Mouse (Mus musculus): ENCODE measurements around the gene 2410004B18Rik.

The 2410004B18Rik gene

DNA sequence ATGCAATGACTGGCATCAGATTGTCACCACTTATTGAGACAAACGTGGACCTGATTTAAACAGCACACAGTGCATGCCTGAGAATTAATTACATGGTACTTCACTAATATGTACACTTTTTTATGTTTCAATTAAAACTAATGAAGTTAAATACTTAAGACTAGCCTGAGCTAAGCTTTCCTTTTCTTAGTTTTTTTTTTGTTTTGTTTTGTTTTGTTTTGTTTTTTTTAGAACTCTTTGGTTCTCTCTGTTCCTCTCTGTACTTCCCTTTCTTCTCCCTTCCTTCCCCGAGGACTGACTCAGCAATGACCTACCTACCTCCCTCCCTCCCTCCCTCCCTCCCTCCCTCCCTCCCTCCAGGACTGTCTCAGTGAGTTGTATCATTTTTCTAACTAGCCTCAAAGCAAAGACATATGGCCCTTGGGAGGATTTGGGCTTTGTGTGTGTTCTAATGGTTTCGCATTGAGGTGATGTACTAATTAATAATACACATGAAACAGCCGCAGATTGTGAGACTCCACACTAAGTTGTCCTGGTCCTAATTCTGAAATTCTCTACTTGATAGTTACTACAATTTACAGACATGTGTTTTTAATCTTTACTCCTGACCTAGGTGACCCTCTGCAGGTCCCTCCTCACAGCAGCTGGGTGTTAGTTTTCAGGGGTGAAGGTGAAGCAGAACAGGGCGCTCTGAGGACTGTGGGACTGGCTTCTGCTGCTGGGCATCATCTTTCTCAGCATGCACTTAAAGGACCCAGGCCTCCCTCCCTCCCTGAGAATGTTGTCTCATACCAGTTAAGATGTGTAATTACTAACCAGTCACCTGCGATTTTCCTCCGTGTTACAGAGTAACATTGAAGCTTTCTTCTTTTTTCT is 8.1 kb upstream of the 2410004B18Rik start:
- DNase-seq (ENCODE audit: low spot score in 2 of 2) = no peak

DNA sequence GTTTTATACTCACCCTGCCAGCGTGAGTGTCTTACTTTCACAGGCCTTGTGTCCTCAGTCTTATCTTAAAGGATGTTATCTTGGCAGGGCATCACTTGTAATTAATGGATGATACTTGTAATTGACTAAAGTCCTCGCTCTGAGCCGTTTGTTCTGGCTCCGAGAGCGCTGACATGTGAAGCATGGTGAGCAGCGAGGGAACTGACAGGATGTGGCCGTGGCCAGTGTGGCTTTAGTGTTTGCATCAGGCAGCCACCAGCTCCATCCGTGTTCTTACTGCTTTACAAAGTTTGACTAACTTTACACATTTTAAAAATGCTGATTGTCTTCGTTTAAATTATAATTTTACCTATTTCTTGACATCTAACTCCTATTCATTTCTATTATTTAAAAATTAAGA is 4.0 kb upstream of the 2410004B18Rik start:
- no peak for DNase-seq (ENCODE audit: low spot score in 2 of 2)

DNA sequence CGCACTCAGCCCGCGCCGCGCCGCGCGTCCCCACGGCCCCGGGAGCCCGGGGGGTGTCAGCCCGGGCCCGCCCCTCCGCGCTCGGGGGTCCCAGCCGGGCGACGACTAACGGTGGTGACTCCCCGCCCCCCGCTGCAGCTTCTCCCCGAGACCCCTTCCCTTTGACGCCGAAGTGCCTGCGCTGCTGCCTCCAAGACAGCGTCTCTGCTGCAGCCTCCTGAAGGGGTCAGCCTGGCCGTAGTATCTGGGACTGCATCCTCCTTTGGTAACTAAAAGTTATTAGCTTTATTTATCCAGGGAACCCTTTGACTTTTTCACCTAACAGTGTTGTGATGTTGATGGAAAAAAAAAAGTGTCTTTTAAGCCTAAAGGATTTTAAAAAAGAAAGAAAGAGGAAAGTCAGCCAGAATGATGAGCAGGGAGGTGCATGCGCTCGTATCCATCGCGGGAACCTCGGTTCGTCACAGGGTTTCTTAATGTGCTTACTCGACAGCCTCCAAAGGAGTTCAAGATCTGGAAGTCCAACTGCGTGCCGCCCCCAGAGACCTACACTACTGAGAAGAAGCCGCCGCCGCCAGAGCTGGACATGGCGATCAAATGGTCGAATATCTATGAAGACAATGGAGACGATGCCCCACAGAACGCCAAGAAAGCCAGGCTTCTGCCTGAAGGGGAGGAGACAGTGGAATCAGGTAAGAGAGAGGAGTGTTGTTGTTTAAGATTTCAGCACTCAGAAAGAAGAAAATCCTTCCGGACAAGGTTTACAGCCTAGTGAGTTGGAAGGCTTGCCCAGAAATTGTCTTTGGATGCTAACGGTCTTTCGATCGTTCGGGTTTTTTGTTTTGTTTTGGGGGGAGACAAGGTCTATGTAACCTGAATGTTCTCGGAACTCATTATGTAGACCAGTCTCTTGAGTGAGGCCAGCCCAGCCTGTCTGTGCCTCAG is 863 bp downstream of the 2410004B18Rik start:
- DNase-seq (ENCODE audit: low spot score in 2 of 2) = no peak

DNA sequence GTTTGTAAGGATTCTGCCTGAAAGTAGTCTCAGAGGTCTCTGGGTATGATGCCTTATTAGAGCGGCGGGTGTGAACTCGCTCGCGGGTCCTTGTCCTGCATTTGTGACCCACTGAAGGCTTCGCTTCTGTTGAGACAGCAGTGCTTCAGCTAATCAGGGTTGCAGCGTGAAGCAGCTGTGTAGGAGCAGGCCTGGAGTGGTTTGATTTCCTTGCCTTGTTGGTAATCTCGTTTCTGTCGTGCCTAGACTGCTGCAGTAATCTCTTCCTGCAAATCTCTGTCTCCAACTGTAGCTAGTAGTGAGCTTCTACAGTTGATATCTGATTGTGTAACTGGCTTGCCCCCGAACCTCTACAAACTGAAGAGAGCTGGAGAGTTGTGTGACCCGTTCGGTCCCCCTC is 1.6 kb downstream of the 2410004B18Rik start:
- no peak for DNase-seq (ENCODE audit: low spot score in 2 of 2)

DNA sequence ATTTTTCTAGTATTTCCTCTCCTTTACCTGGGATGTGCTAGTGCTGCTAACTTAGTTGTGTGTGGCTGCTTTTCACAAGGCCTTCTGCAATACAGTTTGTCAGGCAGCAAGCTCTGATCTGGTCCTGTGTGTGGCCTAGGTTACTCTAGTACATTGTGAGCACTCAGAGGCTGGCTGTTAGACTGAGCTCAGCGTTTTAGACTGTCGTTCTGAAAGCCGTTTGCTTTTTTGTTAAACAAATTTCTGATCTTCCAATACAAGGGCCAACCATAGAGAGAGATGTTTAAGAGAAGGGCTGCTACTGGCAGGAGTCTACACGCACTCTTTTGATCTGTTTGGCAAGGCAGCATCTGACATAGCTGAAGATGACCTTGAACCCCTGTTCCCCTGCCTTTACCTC is 2.2 kb downstream of the 2410004B18Rik start:
- DNase-seq (ENCODE audit: low spot score in 2 of 2) = no peak

DNA sequence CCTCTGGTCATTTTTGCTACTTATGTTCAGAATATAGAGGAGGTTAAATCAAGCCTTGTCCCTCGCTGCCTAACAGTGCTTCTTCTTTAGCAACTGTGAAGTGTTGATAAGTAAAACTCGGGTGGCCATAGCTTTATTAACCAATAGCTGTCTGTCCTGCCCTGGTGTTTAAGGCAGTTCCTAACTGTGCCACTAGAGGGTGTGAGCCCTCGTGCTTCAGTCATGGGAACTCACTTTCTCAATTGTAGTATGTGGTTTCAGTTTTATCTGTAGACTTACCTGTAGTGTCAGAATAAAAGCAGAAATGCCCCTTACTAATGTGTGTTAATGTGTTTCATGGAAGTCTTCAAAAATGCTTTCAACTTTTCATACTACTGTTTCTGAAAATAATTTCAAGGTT is 4.2 kb downstream of the 2410004B18Rik start:
- peak in 1 of 2 experiments; percentile 77 for DNase-seq (ENCODE audit: low spot score in 2 of 2)

DNA sequence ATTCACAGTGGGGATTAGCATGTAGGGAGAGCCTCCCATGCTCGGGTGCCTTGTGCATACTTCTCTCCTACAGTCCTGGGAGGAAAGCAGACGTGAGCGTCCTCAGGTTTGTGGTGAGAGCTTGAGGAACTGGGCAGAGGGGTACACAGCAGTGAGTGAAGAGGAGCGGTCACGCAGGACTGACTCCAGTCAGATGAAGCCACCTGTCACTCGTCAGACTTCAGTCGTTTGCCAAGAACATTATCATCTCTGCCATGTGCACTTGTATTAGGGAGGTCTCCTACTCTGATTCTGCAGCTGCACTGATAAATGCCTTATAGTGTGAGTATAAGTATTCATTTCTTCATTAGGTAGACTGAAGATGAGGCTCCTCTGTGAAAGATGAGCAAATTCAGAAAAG is 6.5 kb downstream of the 2410004B18Rik start:
- no peak for DNase-seq (ENCODE audit: low spot score in 2 of 2)

DNA sequence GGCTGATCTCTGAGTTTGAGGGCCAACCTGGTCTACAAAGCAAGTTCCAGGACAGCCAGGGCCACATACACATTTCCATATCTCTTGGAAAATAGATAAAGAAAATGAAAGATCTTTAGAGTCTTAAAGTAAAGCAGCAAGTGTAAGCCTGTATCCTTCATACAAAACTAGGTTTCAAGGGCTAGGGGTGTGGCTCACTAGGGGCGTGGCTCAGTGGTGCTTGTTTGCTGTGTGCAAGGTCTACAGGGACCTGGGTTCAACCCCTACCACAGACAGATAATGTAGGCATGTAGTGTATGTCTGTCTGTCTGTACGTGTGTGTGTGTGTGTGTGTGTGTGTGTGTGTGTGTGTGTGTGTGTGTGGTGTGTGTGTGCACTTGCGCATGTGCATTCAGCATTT is 8.1 kb downstream of the 2410004B18Rik start:
- DNase-seq (ENCODE audit: low spot score in 2 of 2) = no peak

DNA sequence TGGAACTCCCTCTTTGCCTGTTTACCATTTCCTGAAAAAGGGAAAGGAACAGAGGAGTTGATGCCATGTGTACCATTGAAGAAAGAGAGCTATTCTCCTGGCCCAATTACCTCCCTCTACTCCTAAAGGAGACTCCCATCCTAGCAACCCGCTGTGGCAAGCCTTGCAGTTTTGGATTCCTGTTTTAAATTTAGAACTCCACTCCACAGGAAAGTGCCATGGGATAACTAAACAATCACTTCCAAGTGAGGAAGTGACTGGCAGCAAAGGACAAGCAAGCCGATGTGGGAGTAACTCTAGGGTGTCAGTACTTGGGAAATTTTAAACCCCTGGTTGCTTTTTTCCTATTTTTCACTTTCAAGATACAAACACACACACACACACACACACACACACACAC is 8.8 kb downstream of the 2410004B18Rik start:
- no peak for DNase-seq (ENCODE audit: low spot score in 2 of 2)

DNA sequence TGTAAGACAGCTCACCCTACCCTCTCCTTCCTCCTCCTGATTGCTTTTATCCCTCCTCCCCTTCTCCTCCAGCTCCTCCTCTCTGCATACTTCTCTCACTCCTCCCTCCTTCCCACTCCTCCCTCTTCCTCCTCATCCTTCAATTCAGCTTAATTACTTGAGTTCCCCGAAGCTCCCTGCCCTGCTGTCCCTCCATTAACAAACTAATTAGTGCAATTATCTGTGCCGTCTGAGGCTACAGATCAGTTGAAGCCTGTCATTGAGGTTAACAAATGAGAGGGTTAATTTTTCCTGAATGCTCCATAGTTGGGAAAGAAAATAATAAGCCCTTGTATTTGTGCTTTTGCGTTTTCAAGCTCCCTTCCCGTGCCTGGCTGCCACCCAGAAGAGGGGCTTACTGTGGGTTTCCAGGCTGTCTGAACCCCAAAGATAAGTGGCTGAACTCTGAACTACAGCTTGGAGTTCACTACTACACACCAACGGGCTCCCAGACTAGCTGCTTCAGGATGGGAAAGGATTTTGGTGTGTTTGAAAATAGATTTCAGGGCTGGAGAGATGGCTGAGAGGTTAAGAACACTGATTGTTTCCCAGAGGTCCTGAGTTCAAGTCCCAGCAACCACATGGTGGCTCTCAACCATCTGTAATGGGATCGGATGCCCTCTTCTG is 9.9 kb downstream of the 2410004B18Rik start:
- DNase-seq (ENCODE audit: low spot score in 2 of 2) = no peak

DNA sequence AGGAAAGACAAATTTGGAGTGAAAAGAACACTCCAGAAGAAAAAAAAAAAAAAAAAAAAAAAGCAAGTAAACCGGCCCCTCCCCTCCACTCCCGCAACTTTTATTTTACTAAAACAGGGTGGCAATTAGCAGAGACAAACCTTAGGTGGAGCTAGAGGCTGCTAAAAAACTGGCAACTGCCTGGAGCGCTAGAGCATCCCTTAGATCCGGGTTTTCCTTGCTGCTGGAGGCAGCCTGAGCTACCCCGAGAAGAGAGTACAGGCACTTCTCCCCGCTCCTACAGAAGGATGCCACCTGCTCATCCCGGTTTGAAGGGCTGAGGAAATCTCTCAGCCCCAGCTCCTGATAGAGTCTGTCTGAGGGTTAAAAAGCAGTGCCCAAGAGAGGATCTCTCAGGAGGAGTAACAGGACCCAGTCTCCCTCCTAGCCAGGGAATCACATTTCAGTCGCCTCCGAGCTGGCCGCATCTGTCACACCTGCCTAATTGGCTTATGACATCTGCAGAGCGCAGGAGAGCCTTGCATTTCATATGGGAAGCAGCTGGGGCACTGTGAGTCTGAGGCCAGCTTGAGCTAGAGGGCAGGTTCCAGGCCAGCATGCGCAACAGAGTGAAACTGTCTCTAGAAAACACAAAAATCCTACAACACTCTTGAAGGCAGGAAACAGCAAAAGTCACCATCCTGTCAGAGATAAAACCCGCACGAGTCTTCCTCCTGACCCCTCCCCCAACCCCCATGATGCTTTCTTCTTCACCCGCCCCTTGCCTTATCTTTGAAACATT is 12.4 kb downstream of the 2410004B18Rik start:
- DNase-seq (ENCODE audit: low spot score in 2 of 2) = peak in 1 of 2 experiments; percentile 58

DNA sequence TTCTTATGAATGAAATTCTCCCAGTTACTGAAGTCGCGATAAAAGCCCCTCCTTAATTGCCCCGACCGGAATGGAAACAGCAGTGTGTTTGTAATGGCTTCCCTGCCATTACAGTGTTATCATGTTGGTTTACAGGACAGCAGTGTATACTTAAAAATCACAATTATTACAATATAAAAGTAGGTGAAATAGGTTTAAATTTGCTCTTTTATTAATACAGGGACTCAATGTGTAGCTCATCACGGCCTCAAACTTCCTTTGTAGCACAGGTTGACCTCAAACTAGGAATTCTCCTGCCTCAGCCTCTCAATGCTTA is 13.0 kb downstream of the 2410004B18Rik start:
- no peak for DNase-seq (ENCODE audit: low spot score in 2 of 2)

DNA sequence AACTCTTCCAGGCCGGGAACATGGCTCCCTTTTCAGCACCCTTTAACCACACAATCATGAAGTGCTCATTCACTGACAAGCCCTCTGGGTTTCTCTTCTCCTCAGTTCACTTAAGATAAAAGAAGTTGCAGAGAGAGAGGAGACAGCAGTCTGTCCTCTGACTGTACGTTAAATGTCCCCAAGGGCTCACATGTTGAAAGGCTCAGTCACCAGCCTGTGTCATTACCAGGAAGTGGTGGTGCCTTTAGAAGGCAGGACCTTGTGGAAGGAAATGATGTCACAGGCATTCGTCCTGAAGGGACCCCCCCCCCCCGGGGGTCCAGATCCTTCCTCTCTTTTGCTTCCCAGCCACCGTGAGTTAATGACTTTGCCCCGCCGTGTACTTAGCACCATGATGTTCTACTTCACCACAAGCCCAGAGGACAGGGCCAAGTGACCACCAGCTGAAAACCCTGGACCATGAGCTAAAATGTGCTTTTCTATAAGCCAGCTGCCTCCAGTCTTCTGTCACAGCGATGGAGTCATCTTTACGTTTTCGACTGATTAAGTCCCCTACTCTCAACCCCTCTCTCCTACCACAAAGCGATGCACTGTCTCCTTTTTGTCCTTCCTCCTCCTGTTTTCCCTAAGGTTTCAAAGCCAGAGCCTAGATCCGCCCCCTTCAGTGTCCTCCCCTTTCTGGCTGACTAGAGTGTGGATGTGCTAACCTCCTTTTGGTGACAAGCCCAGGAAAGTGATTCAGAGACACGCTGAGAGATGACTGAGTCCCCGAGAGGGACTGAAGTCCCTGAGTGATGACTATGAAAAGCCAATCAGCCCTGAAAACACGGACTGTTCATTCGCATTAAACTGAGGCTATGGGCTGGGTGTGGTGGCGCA is 13.7 kb downstream of the 2410004B18Rik start:
- DNase-seq (ENCODE audit: low spot score in 2 of 2) = no peak

DNA sequence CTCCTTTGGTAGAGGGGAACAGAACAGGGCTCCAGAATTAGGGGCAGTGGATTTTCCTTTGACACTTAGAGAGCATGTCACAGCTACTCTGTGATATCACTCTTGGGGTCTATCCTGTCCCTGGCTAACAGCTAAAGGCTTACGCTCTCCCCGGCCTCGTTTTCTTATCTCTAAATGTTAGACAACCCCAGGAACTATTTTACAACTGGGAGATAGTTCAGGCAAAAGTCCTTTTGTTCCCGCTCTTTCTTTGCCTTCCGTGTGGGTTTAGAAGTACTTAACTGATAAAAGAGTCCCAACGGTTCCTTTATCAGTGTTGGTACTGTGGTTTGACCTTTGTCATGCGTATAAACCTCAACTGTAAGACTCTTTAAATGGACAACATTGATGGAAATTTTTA is 15.1 kb downstream of the 2410004B18Rik start:
- no peak for DNase-seq (ENCODE audit: low spot score in 2 of 2)

DNA sequence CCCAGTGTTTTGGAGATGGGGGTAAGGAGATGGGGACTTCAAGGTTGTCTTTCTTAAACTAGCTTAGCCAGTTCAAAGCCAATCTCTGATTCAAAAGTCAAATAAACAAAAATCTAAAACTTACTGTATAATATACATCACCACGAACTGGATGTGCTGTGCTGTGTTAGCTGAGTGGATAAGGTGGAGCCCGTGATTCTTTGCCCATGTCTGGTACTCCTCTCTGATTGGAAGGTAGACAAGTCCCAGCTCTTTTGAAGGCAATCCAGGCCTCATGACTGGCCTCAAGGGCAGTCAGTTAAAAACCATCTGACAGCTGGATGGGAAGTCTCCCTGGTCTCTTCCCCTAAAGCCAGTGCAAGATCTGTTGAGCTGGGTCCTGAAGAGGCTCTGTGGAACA is 15.6 kb downstream of the 2410004B18Rik start:
- DNase-seq (ENCODE audit: low spot score in 2 of 2) = no peak

DNA sequence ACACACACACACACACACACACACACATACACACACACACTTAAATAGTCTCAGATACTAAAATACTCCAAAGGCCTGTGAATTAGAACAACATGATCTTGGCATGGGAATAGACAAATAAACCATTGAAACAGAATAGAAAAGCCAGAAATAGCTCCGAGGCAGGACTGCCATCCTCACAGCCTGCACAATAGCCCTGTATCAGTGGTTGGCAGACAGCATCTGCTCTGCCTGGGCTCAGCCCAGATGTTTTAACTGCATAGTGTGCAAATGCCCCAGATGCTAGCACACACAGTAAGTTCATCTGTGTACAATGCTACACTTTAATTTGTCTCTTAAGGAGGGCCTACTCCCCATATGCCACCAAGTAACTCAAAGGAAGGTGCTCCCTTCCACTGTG is 22.0 kb downstream of the 2410004B18Rik start:
- peak; percentile 19 to 37 for DNase-seq (ENCODE audit: low spot score in 2 of 2)

DNA sequence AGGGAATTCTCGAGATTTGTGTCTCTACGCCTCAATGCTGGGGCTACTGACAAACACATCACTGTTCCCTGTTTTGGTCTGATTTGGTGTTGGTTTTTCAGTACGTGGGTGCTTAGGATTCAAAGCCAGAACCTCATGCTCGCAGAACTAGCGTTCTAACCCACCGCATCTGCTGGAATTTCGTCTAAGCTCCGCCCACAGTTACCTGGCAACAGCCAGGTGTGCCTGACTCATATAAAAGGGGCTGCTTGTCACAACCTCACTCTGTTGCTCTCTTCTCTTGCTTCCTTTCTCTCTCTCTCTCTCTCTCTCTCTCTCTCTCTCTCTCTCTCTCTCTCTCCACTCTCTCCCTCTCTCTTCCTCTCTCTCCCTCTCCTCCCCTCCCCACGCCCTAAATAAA is 24.6 kb downstream of the 2410004B18Rik start:
- no peak for DNase-seq (ENCODE audit: low spot score in 2 of 2)

DNA sequence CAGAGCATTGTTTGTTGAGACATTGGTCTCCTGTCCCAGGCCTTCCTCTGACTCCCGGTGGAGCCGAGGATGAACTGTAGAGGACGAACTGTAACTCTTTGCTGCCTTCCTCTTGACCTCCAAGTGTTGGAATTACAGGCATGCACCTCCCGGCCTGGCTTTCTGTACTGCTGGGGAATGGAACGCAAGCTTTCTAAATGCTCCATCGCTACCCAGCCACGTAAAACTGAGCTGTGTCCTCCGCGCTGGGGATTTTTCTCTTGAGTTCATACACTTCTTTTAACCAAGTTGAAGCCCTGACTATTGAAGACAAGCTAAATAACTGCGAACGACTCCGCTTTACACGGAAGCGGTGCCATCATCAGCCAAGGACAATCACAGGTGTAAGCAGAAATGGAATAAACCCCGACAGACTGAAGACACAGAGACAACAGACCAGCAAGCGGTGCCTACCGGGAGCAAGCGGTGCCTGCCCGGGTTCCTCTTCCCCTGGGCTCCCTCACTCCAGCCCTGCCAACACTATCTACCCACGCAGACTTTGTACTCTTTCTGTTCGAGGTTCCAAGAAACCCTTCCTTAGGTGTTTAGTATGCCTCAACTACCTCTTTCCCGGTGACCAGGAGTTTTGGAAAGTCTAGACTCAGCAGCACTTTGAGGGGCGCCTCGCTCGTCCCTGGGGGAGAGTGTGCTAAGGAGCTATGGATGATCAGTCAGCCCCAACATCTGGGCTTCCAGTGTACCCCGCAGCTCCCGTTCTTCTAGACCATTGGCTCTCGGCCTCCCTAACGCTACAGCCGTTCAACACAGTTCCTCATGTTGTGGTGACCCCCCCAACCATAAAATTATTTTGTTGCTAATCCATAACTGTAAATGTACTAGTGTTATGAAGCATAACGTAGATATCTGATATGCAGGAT is 25.5 kb downstream of the 2410004B18Rik start:
- no peak for DNase-seq (ENCODE audit: low spot score in 2 of 2)

DNA sequence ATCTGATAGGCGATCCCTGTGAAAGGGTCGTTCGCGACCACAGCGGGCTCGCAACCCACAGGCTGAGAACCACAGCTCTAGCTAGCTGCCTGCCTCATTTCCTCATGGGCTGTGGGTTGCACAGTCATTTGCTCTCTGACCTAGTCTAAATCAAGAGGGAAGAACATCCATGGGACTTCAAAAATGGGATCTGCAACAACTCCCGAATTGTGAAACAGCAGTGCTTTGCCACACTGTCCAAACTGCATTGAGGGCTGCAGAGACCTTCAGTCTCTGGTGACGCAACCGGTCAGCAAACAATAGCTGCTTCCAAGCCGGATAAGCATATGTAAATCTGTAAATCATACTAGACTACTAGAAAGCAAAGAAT is 26.2 kb downstream of the 2410004B18Rik start:
- DNase-seq (ENCODE audit: low spot score in 2 of 2) = no peak

DNA sequence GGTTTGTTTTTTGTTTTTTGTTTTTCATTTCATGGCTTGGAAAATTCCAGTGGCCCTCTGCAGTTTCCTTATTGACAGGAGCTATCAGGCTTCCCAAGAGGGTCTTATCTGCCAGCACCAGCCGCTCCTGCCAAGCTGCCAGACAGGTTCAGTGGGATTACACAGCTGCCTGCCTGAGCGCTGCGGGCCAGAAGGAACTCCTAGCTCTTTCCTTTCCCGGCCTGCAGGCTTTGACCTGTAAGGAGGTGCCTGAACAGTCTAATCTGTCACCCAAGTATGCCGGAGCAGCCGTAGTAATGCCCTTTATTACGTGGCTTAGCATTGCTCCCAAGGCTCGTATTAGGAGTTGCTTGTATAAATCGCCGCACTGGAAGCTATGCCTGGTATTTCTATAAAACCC is 26.7 kb downstream of the 2410004B18Rik start:
- no peak for DNase-seq (ENCODE audit: low spot score in 2 of 2)

Data from left cerebral cortex, adult 9 months (tissue).